Mouse (Mus musculus): ENCODE data around the gene Dtx3l. TPM values are rescaled to one million over a fixed set of nuclear protein-coding genes. Genes with fewer than 3 reads are reported as not detected.
"Not testable (repeated sequence)": the region's sequence is repeated elsewhere in the genome, so short reads cannot be mapped to it uniquely, and the experiment has no call there.

The Dtx3l gene
- 24.9 and 26.4 TPM in 2 replicates for polyA plus RNA-seq (2015; fragmentation: Nextera tagmentation; extraction: Ambion mirVana)

DNA sequence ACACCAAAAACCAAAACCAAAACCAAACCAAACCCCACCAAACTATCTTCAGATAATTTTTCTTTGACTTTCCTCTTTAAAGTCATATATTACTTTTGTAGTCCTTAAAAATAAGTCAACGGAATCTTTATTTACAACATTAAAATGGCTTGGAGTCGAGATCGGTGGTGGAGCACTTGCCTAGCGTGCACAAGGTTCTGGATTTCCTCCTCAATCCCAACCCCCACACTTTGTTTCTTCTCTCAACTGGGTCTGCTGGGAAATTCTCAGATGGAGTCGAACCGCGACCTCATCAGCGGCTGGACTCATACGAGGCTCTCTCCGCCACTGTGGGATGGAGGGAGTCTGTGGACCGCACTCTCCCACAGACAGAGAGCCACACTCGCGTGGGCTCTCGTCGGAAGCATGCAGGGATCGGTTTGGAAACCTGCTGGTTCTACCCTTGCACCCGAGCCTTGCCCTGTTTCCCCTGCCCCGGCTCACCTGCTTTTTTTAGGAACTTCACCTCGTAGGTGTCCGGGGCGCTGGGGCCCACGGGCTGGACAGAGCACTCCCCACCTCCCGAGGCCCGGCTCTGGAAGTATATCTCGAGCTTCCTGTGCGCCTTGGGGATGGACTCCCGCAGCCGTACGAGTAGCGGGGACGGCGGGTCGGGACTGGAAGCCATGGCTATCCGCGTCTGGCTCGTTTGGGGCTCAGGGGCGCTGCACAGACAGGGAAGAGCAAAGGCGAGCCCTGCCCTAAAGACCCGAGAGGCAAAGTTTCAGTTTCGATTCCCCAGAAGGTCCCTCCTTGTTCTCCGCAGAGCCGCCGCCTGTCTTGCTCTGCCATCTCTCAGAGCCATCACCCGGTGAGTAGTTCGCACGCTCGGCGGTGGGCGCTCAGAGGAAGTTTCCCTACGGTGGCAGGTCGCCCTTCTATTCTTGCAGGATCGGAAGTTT is at the start of gene Dtx3l, which contains the start of gene Parp9:
TSS of gene Dtx3l (minus strand) at position 941 of the 941 bp plus-strand sequence.
TSS of gene Parp9 (plus strand) at position 260 of the 941 bp plus-strand sequence.
- peak; percentile 82 for DNase-seq (ENCODE audit: low spot score)

DNA sequence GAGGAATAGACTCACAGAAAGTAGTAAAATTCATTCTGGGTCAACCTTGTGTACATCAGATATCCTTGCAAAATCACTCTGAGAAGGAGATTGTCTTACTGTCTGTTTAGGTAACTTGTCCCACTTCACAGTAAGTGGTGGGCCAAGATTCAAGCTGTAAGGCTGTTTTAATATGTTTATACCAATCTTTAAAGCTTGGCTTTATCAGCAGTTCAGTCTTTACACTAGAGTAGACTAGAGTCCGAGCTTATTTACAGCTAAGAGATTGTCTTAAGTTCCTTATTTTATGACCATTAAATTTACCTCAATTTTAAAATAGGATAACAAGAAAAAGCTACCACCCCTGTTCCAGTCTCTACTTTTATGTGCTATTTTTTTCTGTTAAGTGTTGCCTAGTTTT is 49.0 kb upstream of the Dtx3l start:
- no peak for DNase-seq (ENCODE audit: low spot score)

DNA sequence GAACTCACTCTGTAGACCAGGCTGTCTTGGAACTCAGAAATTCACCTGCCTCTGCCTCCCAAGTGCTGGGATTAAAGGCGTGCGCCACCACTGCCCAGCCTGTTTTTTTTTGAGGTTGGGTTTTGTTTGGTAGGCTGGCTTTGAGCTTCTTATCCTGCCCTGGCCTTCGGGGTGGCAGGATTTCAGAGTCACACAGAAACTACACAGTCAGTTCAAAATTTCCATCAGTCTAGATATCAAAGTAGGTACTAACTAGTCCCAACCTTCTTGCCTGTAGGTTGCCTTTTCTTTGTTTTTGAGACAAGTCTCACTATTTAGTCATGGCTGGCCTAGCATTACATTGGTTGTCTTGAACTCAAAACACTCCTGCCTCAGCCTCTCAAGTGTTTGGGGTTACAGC is 45.5 kb upstream of the Dtx3l start:
- no peak for DNase-seq (ENCODE audit: low spot score)

DNA sequence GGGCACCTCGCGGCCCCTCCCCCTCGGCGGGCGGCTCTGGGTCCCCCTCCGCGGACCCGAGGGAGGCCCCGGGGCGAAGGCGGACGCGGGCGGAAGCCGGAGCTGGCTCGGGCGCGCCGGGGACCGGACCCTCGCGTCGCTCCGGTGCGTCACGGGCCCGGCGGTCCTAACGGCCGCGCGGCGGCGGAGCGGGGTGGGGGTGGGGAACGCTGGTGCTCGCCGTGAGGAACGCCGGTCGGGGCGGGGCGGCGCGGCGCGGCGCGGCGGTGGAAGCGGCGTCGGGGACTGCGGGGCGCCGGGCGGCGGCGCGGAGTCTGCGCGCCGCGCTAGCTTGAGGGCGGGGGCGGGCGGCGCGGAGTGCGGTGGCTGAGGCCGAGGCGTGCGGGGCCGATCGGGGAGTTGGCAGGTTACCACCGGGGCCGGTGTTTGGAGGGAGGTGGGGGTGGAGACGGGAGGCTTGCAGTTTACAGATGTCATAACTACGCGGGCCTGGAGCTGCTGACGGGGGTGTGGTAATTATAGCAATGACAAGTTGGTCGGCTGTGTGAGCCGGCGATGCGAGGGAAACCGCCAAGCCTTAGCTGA is 44.7 kb upstream of the Dtx3l start:
- DNase-seq (ENCODE audit: low spot score), result peak; percentile 66

DNA sequence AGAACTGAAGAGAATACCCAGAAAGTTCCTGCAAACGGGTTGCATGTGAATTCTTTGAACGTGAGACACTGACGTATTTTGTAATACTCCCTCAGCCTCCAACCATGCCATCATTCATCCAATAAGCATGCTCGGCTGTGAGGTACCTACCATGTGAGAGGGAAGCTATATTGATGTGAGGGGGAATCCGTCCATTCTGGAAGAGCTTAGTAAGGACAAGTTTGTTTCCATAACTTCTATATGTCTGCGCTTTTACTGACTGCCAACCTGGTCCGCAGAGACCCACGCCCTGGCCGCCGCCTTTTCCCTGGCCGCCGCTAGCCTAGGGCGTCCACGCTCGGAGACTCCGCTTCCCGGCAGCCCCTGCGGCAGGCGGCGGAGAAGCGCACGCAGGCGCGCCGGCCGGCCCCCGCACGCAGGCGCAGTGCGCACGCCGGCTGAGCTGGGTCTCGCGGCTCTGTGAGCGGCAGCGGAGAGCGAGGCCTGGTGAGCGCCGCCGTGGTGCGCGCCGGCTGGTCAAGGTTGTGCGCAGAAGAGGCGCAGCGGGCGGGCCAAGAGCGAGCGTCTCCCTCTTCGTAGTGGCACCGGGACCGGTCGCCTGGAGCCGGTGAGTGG is 44.1 kb upstream of the Dtx3l start:
- peak; percentile 94 for DNase-seq (ENCODE audit: low spot score)

DNA sequence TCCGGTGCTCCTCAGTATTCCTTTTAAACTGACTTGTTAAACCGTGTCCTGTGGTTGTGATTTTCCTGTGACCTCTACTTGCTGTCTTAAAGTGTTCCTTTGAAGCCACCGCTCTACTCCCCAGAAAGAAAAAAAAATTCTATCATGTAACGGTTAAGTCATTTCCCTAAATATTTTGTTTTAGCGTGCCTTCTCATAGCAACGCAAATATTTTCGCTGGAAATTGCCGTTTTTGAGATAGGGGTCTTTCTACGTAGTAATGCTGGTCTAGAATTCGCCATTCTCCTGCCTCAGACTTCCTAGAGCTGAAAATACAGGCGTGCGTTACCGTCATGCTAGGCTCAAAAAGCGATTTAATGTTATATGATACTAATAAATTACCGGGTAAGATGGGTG is 43.6 kb upstream of the Dtx3l start:
- DNase-seq (ENCODE audit: low spot score), result no peak

DNA sequence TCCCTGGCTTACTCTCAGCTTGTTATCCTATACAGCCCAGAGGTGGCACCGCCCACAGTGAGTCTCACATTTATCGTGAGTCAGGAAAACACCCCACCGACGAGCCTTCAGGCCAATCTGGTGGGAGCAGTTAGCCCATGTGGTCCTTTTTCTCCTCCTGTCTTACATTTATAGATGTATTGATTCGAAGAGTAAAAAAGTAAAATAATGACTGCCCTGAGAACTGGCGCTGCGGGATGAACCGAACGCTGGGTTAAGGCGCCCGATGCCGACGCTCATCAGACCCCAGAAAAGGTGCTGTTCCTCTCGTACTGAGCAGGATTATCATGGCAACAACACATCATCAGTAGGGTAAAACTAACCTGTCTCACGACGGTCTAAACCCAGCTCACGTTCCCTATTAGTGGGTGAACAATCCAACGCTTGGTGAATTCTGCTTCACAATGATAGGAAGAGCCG is 42.4 kb upstream of the Dtx3l start:
- DNase-seq (ENCODE audit: low spot score), result peak; percentile 100

DNA sequence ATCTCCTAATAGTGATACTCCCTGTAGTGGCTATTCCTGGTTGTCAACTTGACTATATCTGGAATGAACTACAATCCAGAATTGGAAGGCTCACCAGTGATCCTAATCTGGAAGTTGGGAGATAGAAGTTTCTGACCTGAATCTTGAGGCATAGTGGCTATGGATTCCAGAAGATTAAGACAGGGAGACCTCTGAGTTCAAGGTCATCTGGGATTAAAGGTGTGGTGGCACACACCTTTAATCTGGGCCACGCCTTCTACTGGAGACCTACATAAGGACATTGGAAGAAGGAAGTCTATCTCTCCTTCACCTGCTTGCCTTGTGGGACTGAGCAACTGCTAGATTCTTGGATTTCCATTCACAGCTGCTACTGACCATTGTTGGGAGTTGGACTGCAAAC is 39.5 kb upstream of the Dtx3l start, which contains the start of gene Kpna1:
TSS of gene Kpna1 (plus strand) at position 301 of the 400 bp plus-strand sequence.
- not testable (repeated sequence) for DNase-seq (ENCODE audit: low spot score)

DNA sequence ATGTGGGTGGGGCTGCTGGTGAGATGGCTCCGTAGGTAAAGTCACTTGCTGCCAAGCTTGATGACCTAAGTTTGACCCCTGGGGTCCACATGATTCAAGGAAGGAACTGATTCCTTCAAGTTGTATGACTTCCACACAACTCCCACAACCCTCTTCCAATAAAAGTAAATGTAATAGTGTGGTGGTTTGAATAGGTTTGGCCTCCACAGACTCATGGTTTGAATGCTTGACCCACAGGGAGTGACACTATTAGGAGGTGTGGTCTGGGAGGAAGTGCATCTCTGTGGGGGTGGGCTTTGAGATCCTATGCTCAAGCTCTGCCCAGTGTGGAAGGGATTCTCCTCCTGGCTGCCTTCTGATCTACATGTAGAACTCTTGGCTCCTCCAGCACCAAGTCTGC is 35.1 kb upstream of the Dtx3l start:
- no peak for DNase-seq (ENCODE audit: low spot score)

DNA sequence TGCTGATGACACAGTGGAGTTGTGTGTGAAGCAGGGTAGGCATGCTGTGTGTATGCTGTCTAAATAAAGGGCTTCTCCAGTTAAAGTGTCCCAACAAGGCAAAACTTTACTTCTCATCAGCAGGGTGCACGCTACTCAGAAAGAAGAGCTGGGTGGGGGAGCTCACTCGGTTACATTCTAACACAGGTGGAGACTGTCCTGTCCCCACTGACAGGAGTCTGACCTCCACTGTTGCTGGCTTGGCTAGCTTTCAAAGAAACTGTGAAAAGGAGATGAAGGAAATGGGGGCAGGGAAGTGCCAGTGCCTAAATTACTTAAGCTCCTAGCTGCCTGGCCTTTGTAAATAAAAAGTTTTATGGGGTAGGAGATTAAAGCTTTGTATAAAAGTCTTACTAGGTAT is 29.2 kb upstream of the Dtx3l start:
- DNase-seq (ENCODE audit: low spot score), result no peak

DNA sequence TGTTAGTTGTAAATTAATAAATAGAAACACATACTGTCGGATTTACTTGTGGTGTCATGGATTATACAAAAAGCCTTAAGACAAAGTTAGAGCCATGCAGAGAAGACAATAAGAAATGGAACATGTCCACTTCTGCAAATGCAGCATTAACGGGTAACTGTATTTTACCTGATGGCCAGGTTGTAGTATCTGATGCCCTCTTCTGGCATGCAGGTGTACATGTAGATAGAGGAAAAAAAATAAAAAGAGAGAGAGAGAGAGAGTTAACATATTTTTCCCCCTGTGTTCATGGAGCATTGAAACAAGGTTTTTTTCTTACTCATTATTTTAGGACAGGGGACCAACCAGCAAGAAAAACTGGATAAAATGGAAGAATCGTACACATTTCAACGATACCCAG is 28.4 kb upstream of the Dtx3l start:
- no peak for DNase-seq (ENCODE audit: low spot score)

DNA sequence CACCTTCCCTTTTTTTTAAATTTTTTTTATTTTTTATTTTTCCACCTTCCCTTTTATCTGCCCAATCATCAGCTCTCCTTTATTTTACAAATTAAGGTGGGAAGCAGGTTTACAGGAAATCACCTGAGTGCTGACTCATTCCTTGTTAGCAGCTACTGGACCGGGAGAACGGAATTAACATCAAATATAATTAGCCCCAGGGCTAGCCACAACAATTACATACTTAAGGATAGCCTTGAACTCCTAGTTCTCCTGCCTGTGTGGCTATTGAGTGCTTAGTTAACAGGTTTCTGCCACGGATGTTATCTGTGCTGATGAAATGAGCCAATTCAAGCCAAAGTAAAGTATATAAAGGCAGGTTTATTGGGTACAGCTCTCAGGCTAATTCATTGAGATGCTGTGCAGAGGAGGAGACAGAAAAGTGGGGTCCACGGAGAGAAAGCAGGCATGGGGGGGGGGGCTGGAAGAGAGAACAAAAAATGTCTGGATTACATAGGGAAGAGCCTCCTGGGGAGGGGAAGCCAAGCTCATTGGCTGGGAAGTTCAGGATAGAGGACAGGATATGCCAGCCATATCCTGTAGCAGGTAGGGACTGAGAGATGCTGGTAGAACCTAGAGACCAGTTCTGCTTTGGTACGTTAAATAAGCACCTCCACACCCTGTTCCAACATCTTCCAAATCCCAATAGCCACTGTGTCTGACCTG is 27.6 kb upstream of the Dtx3l start:
- no peak for DNase-seq (ENCODE audit: low spot score)

DNA sequence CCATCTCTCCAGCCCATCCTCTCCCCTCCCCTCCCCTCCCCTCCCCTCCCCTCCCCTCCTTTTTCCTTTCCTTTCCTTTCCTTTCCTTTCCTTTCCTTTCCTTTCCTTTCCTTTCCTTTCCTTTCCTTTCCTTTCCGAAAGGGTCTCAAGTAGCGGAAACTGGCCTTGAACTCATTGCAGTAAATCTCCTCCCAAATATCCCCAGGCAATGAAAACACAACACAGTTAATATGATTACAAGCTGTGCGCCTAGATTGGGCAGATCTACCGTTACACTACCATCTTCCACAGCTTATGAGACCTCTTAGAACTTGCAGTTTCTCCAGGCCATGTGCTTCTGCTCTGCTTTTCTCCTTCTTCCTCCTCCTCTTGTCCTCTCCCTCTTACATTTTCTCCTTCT is 27.0 kb upstream of the Dtx3l start:
- not testable (repeated sequence) for DNase-seq (ENCODE audit: low spot score)

DNA sequence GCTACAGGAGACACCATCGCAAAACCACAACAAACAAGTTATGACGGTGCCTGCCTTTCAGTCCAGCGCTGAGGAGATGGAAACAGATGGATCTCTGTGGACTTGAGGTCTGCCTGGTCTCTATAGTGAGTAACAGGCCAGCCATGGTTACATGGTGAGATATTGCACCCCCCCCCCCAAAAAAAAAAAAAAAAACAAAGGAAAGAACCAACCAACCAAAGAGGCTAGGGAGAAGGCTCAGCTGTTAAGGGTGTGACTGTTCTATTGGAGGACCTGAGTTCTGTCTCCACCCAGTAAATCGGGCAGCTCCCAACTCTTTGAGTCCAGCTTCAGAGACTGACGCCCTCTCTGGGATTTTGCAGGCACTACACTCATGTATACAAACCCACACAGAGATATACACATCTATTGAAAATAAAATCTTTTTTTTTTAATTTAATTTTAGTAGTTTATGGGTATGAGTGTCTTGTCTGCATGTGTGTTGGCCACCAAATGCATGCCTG is 13.7 kb upstream of the Dtx3l start:
- DNase-seq (ENCODE audit: low spot score), result no peak

DNA sequence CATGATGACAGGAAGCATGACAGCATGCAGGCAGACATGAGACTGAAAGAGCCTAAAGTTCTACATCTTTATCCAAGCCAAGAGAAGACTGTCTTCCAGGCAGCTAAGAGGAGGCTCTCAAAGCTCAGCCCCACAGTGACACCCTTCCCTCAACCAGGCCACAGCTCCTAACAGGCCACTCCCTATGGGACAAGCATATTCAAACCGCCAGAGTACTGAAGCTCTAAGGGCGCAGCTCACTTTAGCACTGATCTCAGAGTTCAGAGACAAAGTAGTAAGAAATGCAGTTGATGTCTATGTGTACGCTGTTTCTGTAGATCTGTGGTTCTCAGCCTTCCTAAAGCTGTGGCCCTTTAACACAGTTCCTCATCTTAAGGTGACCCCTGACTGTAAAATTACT is 12.3 kb upstream of the Dtx3l start:
- no peak for DNase-seq (ENCODE audit: low spot score)

DNA sequence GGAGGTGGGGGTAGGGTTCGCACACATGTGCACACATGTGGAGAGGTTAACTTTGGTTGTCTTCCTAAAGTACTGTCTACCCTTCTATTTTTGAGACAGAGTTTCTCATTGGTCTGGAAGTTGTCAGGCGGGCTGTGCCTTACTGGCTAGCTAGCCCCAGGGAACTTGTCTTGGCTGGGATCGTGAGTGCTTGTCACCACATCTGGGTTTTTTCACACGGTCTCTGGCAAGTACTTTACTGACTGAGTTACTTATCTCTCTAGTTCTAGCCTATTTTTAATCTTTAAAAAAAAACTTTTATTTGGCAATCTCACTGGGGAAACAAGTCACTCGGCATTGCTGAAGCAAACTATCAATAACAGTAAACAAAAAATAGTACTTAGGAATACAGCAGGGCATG is 10.3 kb upstream of the Dtx3l start:
- DNase-seq (ENCODE audit: low spot score), result no peak

DNA sequence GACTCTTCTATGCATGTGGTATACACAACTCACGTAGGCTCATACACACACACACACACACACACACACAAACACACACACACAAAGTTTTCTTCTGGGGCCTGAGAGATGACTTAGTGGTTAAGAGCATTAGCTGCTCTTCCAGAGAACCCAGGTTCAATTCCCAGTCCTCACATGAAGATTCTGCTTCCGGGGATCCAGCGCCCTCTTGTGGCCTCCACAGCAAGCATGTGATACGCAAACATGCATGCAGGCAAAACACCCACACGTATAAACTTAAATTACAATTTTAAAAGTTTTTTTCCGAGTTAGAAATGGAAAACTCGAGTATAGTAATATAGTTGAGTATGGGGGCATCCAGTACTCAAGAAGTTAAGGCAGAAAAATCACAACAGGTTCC is 2.4 kb upstream of the Dtx3l start:
- peak; percentile 47 for DNase-seq (ENCODE audit: low spot score)

DNA sequence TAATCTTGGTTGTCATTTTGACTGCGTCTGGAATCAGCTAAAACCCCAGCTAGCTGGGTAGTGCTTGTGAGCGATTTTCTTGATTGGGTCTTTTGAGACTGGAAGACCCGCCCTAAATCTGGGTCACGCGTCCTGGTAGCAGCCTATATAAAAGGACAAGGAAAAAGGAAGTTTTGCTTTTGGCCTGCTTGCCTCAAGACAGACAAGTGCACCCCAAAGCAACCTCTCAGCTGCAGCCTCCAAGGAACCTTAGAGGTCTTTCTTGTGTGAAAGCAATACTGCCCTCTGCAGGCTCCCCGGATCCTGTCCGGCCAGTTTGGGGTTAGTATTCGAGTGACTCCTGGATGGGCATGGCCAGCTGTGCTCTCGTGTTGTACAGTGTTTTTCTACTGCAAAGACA is 739 bp upstream of the Dtx3l start:
- peak; percentile 93 for DNase-seq (ENCODE audit: low spot score)

DNA sequence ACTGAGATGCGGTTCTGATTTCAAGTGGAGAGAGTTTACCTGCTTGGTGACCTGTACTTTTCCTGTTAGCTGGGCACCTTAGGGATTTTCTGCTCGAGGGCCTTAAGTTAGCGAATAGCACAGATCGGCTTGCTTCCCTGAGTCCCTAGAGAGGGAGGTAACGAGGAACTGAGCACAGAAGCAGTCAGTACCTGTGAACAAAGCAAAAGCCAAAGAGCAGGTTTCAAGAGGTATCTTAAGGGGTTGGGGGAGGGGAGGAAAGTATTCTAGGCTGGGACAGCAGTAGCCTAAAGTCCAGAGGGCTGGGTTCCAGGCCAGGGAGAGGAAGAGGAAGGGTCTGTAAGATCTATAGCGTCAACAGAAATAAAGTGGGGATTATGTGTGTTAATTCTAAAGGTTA is 310 bp upstream of the Dtx3l start:
- DNase-seq (ENCODE audit: low spot score), result no peak

DNA sequence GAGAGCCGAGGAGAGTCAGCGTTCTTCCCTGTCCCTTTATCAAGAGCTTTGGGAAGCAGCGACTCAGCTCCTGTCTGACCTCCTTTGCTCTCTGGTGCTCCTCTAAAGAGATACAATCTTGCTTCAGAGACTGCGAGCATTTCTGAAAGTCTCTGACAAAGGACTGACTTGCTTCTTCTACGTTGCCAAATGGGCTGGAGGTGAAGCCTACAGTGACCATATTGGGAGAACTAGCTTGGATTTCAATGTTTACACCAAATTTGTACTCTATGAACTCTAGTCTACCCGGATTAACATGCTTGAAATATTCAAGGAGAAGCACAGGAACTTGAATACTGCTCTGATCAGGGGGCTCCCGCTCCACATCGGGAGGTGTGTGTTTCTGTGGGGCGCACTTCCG is 5.8 kb downstream of the Dtx3l start:
- DNase-seq (ENCODE audit: low spot score), result no peak

Measured in thymus, postnatal 0 days (tissue).